Mouse (Mus musculus) heart, adult 11 months (tissue): ENCODE measurements around the gene Olfr318.

Experiments
- DNase-seq: peaks from one replicate; pipeline ENCODE4 v3.0.0; 2022

Gene Olfr318

DNA sequence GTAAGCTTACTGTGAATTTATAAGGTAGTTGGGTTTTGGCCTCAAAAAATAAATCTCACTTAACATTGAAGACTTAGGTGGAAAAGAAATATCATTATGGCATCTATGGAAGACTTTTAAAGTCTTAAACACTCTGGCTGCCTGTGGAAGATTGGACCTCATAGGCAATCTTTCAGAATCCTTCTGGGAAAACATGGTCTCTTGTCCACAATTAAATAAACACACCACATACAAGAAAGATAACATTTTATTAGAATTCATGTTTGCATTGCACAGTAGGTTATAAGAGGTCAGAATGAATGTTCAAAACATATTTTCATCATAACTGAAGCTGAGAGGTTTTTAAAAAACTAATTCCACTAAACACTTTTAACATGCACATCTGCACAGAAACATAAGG, at the start of gene Olfr318:
Gene Olfr318, minus strand, starts transcription at position 101 of the 400 bp plus-strand sequence.
- DNase-seq = no peak

DNA sequence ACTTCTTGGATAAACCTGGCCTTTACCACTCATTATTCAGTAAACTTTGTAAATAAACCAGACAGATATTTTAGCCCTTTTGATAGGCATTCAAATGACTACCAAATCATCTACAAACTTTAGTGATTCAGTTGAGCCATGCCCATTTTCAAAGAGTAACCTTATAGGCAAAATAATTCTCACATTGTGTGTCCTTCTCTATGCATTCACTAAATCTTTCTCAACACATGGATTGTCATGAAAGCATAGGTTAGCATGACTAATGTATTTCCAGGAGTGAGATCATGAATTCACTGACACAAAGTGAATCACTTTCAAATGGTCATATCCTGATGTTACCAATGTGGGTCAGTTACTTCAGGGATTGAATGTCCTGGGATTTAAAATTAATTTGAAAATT, 49.1 kb upstream of the Olfr318 start, which contains the start of gene Olfr315:
Gene Olfr315, plus strand, starts transcription at position 301 of the 400 bp plus-strand sequence.
- DNase-seq = no peak

DNA sequence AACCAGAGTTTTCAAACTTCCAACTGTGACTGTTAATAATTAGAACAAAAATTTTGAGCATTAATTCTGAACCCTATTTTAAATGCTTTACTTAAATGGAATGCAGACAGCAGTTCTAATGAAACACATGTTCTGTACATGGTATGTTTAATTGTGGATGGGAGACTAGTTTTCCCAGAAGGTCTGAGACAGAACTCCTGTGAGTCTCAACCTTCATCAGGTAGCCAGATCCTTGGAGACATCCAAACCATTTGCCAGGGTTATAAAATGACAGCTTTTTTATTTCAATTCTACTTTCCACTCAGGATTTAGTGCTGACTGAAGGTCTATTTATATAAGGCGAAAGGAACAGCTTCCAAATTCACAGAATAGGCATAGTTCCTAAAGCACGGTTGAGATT, 28.6 kb upstream of the Olfr318 start, which contains the start of gene Olfr316:
Gene Olfr316, plus strand, starts transcription at position 301 of the 400 bp plus-strand sequence.
- no peak for DNase-seq

DNA sequence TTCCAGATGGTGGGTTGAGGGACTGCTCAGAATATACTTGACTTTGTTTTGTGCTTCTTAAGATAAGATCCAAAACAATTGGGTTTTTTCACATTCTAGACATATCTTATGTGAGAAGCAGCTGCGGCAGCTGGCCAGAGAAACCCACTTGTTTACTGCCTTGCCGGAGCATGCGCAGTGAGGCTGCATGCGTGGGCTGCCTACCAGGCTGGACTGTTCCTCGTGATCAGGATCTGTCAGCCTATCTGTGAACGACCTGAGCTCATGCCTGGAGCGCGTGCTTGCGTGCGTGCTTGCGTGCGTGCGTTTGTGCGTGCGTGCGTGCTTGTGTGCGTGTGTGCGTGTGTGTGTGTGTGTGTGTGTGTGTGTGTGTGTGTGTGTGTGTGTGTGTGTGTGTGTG, 27.3 kb upstream of the Olfr318 start:
- DNase-seq = peak; percentile 27

DNA sequence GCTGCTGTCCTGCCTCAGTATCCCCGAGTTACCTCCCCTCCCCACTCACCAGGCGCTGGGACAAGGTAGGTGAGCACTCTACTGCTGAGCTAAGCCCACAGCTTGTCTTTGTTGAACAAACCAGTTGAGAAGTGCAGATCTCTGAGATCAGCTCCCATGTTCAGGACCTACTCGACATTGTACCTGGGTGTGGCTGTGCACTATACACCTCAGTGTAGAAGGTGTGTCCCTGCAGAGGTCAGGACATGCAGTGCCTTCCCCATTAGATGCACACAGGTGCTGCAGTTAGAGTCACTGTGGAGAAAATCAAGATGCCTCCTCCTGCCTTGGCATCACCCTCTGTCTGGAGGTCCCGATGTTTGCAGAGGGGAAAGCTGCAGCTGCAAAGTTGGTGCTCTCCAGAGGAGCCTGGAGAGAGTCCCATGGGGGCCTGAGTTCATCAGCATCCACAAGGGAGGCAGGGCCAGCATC, 15.0 kb upstream of the Olfr318 start, which contains the start of gene Olfr317:
Gene Olfr317, minus strand, starts transcription at position 421 of the 471 bp plus-strand sequence.
- DNase-seq = peak; percentile 53

DNA sequence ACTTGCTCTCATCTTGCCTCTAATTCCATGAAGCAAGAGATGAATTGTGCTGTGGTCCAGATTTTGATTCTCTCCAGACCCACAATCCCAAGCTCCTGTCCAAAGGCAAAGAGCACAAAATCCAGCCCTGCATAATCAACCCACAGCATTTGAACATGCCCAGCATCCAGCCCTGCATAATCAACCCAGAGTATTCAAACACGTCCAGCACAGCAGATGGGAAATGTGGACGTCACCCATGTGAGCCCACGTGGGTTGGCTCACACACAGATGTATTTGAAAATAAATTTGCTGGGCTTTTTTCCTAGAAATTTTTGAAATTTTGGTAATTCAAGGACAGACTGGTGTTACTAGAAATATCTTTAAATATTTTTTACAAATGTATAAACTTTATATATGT, 9.6 kb upstream of the Olfr318 start:
- peak; percentile 50 for DNase-seq

DNA sequence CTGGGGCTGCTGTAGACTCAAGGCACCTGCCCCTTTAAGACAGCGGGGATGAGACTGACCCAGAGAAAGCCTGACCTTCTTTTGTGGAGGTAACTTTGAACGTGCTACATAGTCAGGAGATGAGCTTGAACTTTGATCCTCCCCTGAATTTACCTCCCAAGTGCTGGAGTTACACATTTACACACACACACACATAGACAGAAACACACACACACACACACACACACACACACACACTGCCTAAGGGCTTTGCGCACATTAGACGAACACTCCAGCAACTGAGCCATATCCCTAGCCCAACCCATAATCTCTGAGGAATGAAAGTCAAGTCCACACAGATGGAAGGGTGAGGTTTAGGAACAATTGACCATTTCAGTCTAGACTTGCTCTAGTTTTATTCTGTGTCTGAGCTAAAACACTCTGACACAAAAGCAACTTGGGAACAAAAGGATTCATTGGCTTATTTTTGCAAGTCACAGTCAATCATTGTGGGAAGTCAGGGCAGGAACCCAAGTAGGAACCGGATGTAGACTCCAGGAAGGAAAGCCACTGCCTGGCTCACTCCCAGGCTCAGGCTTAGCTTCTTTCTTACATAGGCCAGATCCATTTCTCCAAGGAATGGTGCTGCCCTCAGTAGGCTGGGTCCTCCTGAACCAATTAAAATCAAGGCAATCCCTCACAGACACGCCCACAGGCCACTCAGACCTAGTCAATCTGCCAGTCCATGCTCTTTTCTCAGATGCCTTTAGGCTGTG, 4.3 kb upstream of the Olfr318 start:
- DNase-seq = peak; percentile 61

DNA sequence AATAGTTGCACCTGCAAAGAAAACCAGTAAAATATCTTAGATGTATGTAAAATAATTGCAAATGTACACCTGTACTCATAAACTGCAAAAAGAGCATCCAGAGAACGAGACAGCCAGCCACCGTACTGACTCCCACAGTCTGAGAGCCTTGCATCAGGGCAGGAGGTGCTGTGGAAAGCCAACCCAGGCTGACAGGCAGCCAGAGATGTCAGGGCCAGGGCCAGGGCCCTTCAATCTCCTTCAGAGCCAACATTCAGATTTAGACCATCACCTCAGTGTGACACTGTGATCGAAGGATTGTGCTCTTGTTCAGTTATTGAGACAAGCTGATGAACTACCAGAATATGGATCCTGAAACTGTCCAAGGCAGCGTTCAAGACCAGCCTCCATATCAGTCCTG, 4.1 kb downstream of the Olfr318 start:
- peak; percentile 73 for DNase-seq

DNA sequence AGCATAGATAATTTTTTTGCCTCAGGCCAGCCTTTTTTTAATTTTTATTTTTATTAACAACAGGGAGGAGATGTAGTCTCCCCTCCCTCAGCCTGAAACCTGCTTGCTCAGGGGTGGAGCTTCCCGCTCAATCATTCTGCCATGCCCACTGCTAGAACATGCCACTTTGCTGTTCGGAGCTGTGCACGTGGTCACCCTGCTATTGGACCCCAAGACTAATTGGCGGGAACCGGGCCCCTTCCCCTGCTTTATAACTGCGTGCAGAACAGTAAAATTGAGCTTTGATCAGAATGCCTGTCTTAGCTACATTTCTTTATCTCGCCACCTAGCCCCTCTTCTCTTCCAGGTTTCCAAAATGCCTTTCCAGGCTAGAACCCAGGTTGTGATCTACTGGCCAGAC, 6.1 kb downstream of the Olfr318 start:
- peak; percentile 66 for DNase-seq

DNA sequence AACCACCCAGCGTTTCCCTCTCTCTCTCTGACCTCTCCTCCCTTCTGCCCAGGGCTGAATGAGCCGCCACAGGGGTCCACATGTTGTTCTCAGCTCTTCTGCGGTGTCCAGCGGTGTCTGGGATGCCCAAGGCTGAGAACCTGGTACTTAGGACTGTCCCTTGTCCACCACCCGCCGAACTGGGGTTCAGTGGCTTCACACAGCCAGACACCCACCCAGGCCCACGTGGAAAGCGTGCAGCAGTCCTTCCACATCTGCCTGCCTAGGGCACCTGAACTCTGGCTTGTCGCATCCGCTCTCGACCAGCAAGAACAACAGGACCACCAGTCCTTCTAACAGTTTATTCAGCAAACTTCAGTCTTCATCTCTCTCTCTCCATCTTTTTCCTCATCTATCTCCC, 14.7 kb downstream of the Olfr318 start:
- DNase-seq = peak; percentile 73

DNA sequence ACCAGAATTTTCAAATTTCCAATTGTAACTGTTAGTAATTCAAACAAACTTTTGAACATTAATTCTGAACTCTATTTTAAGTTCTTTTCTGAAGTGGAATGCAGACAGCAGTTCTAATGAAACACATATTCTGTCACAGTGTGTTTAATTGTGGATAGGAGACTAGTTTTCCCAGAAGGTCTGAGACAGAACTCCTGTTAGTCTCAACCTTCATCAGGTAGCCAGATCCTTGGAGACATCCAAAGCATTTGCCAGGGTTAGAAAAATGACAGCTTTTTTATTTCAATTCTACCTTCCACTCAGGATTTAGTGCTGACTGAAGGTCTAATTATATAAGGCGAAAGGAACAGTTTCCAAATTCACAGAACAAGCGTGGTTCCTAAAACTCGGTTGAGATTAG, 25.0 kb downstream of the Olfr318 start, which contains the start of gene Olfr319:
Gene Olfr319, plus strand, starts transcription at position 301 of the 400 bp plus-strand sequence.
- DNase-seq = peak; percentile 19

DNA sequence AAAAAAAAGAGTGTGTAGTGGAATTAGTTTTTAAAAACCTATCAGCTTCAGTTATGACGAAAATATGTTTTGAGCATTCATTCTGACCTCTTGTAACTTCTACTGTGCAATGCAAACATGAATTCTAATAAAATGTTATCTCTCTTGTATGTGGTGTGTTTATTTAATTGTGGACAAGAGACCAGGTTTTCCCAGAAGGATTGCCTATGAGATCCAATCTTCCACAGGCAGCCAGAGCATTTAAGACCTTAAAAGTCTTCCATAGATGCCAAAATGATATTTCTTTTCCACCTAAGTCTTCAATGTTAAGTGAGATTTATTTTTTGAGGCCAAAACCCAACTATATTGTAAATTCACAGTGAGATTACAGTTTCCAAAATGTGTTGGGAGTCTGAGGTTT, 43.0 kb downstream of the Olfr318 start, which contains the start of gene Olfr320:
Gene Olfr320, plus strand, starts transcription at position 301 of the 400 bp plus-strand sequence.
- no peak for DNase-seq

DNA sequence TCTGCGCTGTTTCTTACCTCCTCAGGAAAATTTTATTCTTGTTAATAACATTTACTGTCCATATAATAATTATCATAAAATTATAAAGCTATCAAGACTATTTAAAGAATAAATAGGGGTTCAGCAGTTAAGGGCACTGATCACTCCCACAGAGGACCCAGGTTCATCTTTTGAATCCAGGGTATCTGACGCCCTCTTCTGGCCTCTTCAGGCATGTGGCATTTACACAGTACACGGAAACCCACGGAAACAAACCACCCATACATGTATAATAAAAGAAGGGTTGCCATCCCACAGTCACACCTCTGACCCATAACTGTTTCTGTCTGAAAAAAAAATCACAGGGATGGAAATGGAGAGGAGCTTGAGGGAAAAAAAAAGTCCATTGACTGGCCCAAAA, 52.0 kb downstream of the Olfr318 start:
- DNase-seq = peak; percentile 71

DNA sequence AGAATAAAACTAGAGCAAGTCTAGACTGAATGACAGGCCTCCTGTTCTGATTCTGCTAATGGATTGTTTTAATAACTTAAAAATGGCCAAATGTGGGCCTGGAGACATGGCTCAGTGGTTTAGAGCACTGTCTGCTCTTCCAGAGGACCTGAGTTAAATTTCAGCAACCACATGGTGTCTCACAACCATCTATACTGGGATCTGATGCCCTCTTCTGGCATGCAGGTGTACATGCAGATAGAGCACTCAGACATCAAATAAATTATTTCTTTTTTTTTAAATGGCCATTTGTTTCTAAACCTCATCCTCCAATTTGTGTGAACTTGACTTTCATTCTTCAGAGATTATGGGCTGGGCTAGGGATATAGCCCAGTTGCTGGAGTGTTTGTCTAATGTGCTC, 54.6 kb downstream of the Olfr318 start:
- DNase-seq = peak; percentile 27
